Mouse (Mus musculus) gastrocnemius, postnatal 4 days (tissue): ENCODE data around the gene Cmc1. TPM values are rescaled to one million over a fixed set of nuclear protein-coding genes. Genes with fewer than 3 reads are reported as not detected.
"Not testable (repeated sequence)": the region's sequence is repeated elsewhere in the genome, so short reads cannot be mapped to it uniquely, and the experiment has no call there.

ENCODE experiments used
- DNase-seq, 2 experiments: peaks; one replicate each; pipeline ENCODE4 v3.0.0; 2021 to 2022; ENCODE audit warnings: low spot score in 2 of 2, mixed read lengths in 2 of 2
- total RNA-seq, 2 experiments: library from RNA; stranded (reverse); gene quantifications; 2 replicates each; pipeline ENCODE4 v1.2.3; 2021

Cmc1 gene
- total RNA-seq, 2 experiments from 2014 or later, result 20.5 to 22.4 TPM

DNA sequence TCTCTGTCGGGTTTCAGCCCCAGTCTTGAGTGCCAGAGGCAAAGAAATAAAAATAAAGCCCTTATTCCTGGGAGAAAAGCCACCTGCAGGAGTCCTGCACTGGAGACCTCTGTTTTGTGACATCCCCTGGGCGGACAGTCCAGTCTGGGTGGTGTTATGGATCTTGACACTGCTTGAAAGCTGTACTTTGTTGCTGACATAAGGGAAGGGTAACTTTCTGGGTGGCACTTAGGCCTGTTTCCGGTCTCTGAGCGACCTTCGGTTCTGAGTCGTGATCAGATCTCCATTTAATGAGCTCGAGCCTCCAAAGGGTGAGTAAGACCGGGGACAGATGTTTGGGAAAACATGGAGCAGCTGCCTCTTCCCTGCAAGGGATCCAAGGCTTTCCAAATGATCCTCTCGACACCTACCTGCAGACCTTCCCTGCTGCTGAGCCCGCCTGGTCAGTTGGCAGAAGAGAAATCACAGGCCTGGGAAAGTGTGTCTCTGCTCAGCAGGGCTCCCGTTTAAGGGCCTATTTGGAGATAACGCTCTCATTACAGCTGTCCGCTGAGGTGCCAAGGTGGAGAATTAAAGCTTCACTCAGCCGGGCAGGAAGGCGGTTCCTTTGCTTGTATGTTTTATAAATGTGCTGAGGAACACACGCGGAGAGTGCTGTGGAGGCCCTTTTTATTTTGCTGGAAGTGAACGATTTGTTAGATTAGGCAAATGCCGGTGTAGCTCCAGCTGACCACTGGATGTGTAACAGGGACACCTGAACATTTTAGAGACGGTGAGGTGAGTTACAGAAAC, 648 bp upstream of the Cmc1 start:
- DNase-seq, result no peak

DNA sequence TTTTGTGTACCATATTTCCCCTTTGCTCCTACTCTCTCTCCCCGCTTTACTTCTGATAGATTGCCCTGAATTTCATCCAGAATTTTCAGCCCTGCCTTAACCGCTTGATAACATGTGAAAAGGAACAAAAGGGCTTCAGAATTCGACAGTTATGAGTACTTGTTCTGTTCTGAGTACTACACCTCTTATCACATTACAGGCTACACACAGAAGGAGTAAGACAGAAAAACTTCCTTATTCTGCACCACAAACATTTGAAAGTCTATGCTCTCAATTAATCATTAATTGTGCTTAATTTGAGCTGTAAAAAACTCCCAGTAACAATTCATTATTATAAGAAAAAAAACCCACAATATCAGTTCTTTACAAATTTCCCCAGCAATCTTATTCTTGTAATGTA, 9.6 kb downstream of the Cmc1 start:
- not testable (repeated sequence) for DNase-seq

DNA sequence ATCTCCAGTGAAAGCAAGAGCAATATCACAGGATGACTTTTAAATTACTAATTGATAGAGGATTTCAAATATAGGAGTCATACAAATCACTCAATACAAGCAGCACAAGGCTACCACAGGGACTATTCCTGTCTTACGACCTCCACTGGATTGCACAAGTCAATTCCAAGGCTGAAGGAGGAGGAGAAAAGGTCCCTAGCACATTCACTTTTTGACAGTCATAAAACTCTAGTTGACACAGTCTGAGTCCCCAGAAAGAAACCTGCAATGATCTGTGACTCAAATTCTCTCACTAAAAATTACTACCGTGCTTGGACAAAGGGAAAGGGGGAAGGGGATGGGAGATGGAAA, 39.6 kb downstream of the Cmc1 start:
- no peak for DNase-seq

DNA sequence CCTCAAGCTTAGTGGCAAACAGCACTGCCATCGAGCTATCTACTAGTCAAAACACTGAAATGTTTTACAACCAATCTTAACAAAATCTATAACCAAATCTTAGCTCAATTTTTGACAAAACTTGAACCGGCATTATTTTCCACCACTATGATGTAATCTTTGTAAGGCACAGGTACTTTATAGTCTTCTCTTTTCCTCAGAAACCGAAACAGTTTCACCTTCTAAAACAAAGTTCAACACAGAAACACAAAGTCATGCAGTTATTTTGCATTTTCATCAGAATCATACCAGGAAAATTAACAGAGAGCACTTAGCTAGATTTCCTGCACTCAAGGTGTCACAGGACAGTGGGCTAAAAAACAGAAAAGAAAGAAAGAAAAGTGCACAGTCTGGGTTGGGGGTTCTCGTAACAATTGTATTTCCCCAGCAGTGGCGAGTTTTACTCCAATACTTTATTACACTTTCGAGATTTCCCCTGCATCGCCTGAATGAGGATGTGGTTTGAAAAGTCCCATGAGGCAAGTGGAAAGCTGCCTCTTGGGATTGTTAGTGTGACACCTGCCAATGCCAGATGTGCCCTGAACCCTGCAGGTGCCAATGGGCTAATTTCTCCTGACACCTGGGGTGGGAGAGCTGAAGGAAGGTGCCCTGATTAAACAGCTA, 40.1 kb downstream of the Cmc1 start:
- DNase-seq, result no peak

DNA sequence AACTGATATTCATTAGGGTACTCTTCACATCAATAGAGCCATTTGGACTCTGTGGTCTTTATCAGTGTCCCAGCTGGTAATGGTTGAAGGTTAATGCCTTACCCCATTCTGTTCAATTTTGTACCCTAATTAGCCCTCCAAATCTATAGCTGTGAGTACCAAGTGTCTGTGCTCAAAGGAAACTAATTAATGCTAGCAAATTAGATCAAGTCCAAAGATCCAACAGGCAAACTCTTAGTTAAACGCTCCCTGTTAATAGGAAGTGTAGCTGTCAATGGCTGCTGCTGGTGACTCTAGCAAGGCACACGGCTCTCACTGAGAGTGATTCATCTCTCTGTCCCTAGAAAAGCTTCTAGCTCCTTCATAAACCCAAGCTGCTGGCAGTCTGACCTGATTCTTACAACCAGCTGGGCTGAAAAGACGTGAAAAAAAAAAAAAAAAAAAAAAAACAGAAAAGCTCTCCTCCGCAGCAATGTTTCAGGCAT, 41.4 kb downstream of the Cmc1 start:
- no peak for DNase-seq

DNA sequence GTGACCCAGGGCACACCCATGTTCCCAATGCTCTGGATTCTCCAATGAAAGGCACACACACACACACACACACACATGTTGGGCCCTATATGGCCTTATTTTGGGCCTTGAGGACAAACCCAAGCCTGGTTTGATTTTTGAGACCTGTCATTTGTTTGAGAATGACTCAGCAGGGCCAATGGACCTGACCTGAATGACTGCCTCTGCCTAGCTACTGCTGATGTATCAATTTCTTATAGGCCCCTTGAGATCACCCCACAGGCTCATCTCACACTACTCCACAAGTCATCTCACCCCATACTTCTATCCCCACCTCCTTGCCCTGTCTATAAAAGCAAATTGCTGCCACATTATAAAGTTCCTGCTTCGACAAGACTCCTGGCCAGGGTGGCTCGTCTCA, 48.2 kb downstream of the Cmc1 start:
- DNase-seq, result no peak

DNA sequence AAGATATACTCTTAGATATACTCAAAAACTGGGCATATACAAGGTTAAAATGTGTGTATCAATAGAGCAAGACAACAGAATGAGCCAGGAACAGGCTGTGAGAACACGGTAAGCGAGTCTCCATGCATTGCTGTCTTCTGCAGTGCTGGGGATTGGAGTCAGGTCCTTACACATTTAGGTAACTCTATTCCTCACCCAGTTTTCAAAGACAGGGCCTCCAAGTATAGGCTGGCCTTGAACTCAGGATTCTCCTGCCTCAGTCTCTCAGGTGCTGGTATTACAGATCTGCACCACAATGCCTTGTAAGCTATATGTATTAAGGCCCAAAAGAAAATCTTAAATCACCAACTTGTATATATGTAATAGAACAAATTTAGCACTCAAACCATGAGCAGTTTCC, 49.5 kb downstream of the Cmc1 start:
- DNase-seq, result no peak

DNA sequence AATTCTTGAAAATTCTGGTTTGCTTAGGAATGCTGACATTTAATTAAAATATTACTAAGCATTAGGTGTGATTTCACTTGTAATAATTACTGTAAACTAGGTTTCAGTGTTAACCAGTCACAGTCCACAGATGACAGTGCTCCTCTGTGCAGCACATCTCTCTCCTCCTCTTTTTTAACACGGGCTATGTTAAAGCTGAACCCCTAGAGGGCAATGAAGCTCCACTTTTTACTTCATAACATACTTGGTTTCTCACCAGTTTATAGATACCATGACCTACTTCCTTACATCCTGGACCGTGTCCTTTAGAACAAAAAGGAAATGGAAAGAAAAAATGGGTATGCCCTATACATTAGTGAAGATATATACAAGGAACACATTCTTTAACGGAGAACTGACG, 50.6 kb downstream of the Cmc1 start:
- no peak for DNase-seq

DNA sequence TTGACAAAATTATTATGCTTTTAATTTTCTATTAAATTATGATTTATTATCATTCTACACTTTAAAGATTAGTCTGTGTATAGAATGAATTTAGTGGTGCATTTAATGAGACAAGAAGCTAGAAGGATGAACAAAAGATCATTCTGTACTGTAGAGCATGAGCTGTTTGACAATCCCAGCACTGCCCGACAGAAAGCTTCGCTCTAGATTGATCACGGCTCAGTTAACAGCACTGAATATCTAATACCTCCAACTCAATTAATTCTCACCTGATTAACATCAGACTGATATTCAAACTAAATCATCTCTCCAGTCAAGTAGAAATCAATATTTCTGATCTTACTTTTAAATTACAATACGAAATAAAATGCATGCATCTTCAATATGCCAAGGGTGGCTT, 66.1 kb downstream of the Cmc1 start:
- DNase-seq, result no peak

DNA sequence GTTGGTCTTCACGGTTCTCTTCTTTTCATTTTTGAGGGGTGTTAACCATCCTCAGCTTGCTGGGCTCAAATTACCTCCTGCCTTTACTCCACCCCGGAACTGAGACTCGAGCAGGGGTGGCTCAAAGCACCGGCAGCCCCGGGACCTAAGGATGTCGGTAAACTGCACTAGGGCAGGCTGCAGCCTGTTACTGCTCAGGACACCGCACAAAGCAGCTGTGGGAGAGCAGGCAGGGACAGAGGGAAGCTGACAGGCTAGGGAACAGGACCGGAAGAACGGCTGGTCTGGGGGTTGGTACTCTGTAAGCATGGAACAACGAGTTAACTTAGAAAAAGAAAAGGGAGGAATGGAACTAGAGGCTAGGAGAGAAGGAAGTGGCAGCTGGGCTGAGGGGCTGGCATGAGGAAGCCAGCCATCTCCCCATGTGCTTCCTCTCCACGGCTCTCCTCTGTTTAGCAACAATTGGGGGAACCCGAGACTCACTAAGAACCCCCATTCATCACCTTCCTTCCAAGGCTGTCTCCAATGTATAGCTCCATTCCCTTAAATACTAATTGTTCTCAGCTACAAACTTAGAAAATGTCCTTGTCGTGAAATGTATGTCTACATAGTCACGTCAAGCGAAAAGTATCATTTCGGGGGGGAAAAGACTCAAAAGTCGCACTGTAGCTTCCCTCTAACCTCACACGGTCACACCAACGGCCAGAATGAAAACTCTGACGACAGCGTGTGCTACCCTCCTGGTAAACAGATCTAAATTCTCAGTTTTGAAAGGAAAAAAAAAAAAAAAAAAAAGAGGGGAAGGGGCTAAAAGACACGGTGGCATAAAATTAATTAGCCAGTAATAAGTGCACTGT, 67.2 kb downstream of the Cmc1 start:
- no peak for DNase-seq

DNA sequence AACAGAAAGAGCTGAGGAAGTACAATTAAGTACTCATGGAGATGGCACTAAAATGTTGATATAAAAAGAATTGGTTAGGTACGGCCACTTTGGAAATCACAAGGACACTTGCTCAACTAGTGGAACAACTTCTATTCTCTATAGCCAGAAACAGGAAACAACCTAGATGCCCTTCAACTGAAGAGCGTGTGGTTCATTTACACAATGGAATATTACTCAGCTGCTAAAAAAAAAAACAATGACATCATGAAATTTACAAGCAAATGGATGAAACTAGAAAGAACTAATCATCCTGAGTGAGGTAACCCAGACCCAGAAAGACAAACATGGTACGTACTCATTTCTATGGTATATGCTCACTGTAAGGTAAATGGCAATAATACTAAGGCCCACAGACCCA, 76.6 kb downstream of the Cmc1 start:
- no peak for DNase-seq

DNA sequence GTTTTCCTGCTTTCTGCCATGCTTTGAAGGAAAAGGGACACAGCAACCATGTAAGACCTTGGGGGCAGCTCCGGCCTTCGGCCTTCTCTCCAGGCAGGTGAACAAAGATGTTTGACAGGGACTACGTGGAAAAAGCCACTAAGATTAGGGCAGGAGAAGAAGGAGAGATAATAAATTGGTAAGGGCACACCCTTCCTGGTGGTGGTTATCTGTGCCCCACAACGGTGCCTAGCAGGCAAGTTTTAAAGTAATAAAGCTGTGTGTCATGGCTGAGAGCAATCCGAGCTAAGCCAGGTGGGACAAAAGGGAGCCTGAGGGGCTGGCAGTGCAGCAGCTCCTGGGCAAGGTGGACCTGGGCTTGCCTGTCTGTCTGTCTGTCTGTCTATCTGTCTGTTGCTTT, 77.9 kb downstream of the Cmc1 start:
- DNase-seq, result no peak

DNA sequence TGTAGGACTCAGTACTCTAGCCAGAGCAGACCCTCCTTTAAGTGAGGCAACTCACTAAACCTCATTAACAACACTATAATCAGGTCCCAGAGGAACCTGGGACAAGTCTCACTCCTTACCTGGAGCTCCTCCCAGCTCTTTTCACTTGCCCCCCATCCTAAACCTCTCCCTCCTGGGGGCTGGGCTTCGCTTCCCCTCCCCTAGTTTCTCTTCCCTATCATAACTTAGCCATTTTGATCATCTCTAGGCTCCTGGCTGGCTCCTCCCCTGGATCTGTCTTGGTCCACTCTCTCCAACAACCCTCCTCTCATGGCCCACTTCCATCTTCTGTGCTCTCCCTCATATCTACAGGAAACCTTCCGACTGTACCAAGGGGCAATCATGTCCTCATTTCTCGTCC, 78.6 kb downstream of the Cmc1 start:
- no peak for DNase-seq

DNA sequence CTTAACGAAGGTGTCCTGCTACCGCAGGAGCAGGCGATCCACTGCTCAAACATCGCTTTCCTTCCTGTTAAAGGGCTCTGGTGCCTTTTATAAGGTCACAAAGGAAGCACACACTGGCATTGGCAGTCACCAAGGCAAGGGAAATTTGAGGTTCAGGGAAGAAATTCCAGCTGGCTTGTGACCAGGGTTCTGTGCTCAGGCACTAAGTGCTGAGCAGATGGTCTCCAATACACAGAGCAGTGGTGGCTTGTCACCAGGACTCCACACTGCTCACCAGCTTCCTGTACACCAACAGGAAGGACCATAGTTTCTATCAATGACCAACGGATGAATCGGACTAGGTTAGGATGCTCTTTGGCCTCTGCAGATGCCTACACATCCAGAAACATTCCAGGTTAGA, 79.5 kb downstream of the Cmc1 start:
- DNase-seq, result no peak

DNA sequence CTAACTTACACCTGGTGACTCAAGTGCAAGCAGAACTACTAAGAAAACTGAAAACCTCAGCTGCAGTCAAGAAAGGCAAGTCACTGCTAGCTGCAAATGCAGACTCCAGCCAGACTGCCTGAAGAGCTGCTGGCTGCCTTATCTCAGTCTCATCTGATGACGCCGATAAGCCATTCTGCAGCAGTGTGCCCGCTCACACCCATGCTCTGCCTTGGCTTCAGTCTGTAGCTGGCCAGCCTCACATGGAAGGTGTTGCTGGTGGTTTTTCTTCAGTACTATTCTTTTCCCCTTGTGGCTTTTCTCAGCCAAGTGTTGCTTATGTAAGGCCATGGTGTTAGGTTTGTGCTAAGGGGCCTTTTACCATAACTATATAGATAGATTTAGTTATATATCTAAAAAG, 90.9 kb downstream of the Cmc1 start:
- DNase-seq, result no peak

DNA sequence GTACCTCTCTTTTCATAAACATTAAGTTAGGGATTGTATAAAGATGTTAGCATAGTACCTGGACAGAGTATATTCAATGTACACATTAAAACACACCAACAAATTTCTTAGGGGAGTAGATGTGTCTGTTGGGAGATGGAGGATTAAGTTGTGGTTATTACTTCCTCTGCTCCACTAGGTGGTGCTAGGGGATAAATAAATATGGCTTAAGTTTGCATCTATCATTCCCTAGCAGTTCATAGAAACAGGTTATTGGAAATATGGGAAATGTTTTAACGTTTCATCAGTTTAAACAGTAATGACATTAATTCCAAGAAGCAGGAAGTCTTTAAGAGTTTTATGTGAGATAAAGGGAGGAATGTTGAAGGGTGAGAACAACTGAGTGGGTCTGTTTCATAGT, 96.7 kb downstream of the Cmc1 start:
- DNase-seq, result no peak

DNA sequence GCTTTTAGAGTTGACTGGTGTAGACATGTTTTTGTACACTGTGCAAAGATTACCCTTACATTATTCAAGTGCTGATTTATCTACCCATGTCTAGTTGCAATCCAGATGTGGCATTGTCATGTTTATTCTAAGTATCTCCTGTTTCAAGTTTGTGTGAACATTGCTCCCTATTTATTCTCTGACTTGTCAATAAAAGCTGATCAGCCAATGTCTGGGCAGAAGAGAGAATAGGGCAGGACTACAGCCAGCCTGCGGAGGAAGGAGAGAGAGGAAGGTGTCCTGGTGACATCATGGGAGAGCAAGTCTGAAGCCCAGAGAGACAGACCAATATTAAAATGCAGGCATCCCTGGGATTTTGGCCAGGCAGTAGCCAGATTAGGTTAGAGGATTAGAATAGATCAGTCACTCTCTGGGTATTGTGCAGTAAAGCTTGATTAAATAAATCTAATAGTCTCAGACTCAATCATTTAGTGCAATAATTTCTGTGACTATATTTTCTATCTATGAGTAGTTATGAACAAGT, 104.9 kb downstream of the Cmc1 start:
- no peak for DNase-seq

DNA sequence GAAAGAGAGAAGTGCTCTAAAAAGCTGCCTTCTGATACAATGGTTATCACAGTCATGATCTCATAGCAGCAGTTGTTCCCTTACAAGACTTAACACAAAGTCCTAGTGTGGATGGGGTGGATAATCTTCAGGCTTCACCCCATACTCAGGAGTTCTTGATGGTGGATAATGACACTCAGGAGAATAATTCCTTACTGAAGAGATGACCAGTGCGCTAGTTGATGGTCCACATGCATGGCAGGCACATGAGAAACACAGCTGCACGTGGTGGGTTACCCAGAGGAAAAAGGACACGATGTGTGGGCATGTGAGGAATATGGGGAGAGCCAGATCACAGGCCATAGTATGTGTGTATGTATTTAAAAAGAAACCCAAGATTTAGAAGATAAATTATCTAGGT, 106.4 kb downstream of the Cmc1 start:
- no peak for DNase-seq

DNA sequence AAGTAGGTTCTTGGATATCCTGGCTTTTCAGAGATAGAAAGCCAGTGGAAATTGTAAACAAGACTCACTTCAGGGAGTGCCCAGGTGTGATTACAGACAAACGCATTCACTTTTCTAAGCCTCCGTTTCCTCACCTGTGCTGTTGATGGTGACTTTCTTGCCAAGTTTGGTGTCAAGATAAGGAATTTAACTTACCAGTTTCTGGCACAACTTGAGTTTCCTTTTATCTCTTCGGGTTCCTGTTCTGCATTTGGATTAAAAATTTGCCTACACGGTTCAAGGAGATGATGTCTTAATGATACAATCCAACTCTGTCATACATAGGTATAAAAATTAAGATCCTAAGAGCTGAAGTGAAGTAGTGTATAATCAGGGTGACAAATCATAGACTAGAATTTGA, 107.2 kb downstream of the Cmc1 start:
- no peak for DNase-seq

DNA sequence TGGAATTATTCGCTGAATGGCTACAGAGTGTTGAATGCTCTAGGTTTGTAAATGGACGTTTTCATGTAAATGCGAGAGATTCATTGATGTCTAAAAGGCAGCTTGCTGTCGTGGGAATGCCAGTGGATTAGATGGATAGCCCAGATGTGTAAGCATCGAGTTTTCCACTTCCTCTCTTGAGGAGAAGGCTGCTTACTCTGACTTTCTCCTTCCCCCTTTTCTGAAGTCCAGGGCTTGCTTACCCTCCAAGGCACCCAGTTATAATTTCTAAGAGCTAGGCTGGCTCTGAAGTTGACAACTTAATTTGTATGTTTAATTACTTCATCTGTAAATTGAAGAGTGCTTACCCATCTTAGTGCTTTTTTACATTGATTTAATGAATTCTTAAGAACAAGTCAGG, 108.3 kb downstream of the Cmc1 start:
- no peak for DNase-seq

DNA sequence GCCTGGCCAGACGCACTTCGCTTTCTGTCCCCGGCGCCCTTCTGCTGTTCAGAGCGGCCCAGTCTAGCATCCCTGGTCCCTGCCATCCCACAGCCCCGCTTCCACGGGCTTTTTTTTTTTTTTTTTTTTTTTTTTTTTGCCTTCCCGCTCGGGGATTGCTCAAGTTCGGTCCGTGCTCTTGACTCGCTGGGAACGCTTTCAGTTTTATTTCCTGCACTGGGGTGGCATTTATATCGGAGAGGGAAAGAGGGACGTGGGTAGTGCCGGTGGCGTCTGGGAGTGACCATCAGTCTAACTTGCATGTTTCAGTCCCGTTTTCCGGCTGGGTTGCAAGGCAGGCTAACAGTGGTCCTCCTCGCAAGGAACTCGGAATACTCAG, 109.0 kb downstream of the Cmc1 start:
- no peak for DNase-seq
